ENCODE assay signal across 7 mouse cellular contexts in the genomic region with DNA sequence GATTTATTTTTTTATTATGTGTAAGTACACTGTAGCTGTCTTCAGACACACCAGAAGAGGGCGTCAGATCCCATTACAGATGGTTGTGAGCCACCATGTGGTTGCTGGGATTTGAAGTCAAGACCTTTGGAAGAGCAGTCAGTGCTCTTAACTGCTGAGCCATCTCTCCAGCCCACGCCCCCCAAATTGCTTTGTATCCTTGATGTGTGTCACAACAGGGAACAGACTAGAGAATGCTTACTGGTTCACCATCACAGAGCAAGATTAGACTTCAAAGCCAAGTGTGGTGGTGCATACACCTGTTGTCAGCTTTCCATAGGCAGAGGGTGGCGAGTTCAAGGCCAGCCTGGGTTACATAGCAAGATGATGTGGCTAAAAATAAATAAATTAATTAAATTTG. TPM values are rescaled to one million over a fixed set of nuclear protein-coding genes. Genes with fewer than 3 reads are reported as not detected.
DNase-seq lines count a peak whose midpoint lies in the region; ATAC-seq and TF ChIP-seq lines count a peak whose summit lies in the region.
"Not testable (repeated sequence)": the region's sequence is repeated elsewhere in the genome, so short reads cannot be mapped to it uniquely, and the experiment has no call there.

No protein-coding gene starts in this region.

- peak overlapping the region; percentile 92 for H3K4me2 ChIP-seq in heart, embryonic 13.5 days
- peak overlapping the region; percentile 93 for H3K4me2 ChIP-seq in intestine, embryonic 14.5 days (ENCODE audit: low read length)
- peak overlapping the region; percentile 93 for H3K4me2 ChIP-seq in limb, embryonic 13.5 days (replicated peaks)
- H3K4me2 ChIP-seq in lung, postnatal 0 days (replicated peaks; ENCODE audit: low read depth, low read length) = peak overlapping the region; percentile 83
- H3K4me2 ChIP-seq in neural tube, embryonic 12.5 days (replicated peaks) = peak overlapping the region; percentile 95

- ATAC-seq in heart, embryonic 13.5 days (ENCODE audit: extremely low read depth, insufficient number of reproducible peaks, low FRiP score, low TSS enrichment); intestine, embryonic 14.5 days (replicated peaks; ENCODE audit: low FRiP score, low TSS enrichment, low read depth); limb, embryonic 13.5 days (ENCODE audit: low FRiP score, low read depth); lung, postnatal 0 days; neural tube, embryonic 12.5 days (ENCODE audit: low FRiP score, low read depth): not testable (repeated sequence)

- TF ChIP-seq EP300 in lung, postnatal 0 days (IDR thresholded peaks at IDR 0.05) = not testable (repeated sequence)

- DNase-seq in ZHBTc4 (ENCODE audit: low read depth, low spot score) = peak; percentile 82
- DNase-seq in forebrain, embryonic 10.5 days (ENCODE audit: extremely low spot score, low spot score); intestine, embryonic 14.5 days (ENCODE audit: low spot score); lung, postnatal 0 days (ENCODE audit: low spot score): not testable (repeated sequence)

- H3K36me3 ChIP-seq in forebrain, embryonic 10.5 days (replicated peaks) = peaks cover 39% of the 10 kb centered on the region
- peaks cover 33% of the 10 kb centered on the region for H3K36me3 ChIP-seq in heart, embryonic 13.5 days
- peaks cover 36% of the 10 kb centered on the region for H3K36me3 ChIP-seq in intestine, embryonic 14.5 days (ENCODE audit: control insufficient read depth, insufficient read depth, low read length)
- H3K36me3 ChIP-seq in limb, embryonic 13.5 days = peaks cover 38% of the 10 kb centered on the region
- peaks cover 22% of the 10 kb centered on the region; the same call in 1 of the 2 replicates for H3K36me3 ChIP-seq in lung, postnatal 0 days (ENCODE audit: insufficient read depth, low read length)
- H3K36me3 ChIP-seq in neural tube, embryonic 12.5 days = peaks cover 37% of the 10 kb centered on the region

- H3K9me3 ChIP-seq in forebrain, embryonic 10.5 days; heart, embryonic 13.5 days; intestine, embryonic 14.5 days (ENCODE audit: control insufficient read depth, low read length); limb, embryonic 13.5 days; lung, postnatal 0 days (ENCODE audit: low read length); neural tube, embryonic 12.5 days: not testable (repeated sequence)

- not testable (repeated sequence) for H3K27ac ChIP-seq in forebrain, embryonic 10.5 days; heart, embryonic 13.5 days (replicated peaks); intestine, embryonic 14.5 days (ENCODE audit: low read depth); limb, embryonic 13.5 days; lung, postnatal 0 days (ENCODE audit: low read length); neural tube, embryonic 12.5 days

- H3K4me3 ChIP-seq in forebrain, embryonic 10.5 days = peak overlapping the region; percentile 91
- peak overlapping the region; percentile 82 for H3K4me3 ChIP-seq in heart, embryonic 13.5 days
- H3K4me3 ChIP-seq in intestine, embryonic 14.5 days (ENCODE audit: low read depth, low read length) = peak overlapping the region; percentile 91
- H3K4me3 ChIP-seq in limb, embryonic 13.5 days = peak overlapping the region; percentile 84
- peak overlapping the region; percentile 80; the same call in 1 of the 2 replicates for H3K4me3 ChIP-seq in lung, postnatal 0 days (ENCODE audit: low read depth, low read length)
- peak overlapping the region; percentile 74; the same call in 1 of the 2 replicates for H3K4me3 ChIP-seq in neural tube, embryonic 12.5 days

- not testable (repeated sequence) for H3K4me1 ChIP-seq in forebrain, embryonic 10.5 days; heart, embryonic 13.5 days; intestine, embryonic 14.5 days (replicated peaks; ENCODE audit: control insufficient read depth, insufficient read depth, low read length); limb, embryonic 13.5 days; lung, postnatal 0 days (ENCODE audit: insufficient read depth, low read depth, low read length); neural tube, embryonic 12.5 days

- H3K27me3 ChIP-seq in forebrain, embryonic 10.5 days (ENCODE audit: poor library complexity, severe bottlenecking); heart, embryonic 13.5 days (replicated peaks); intestine, embryonic 14.5 days (replicated peaks; ENCODE audit: control insufficient read depth, insufficient read depth, low read length); limb, embryonic 13.5 days; lung, postnatal 0 days (replicated peaks; ENCODE audit: insufficient read depth, low read length); neural tube, embryonic 12.5 days (replicated peaks): not testable (repeated sequence)

- not testable (repeated sequence) for TF ChIP-seq CTCF in lung, postnatal 0 days (IDR thresholded peaks at IDR 0.05)

- 50% methylated on average over 3 of the region's 3 CpGs for WGBS in forebrain, embryonic 10.5 days
- 43% methylated on average over 3 of the region's 3 CpGs for WGBS in heart, embryonic 13.5 days
- WGBS in intestine, embryonic 14.5 days = 42% methylated on average over 3 of the region's 3 CpGs
- WGBS in limb, embryonic 13.5 days = 50% methylated on average over 3 of the region's 3 CpGs
- WGBS in lung, postnatal 0 days = 59% methylated on average over 3 of the region's 3 CpGs
- WGBS in neural tube, embryonic 12.5 days = 51% methylated on average over 3 of the region's 3 CpGs

- H3K9ac ChIP-seq in heart, embryonic 13.5 days = peak overlapping the region; percentile 84; the same call in 1 of the 2 replicates
- not testable (repeated sequence) for H3K9ac ChIP-seq in intestine, embryonic 14.5 days (ENCODE audit: low read length); limb, embryonic 13.5 days; lung, postnatal 0 days (replicated peaks; ENCODE audit: low read depth); neural tube, embryonic 12.5 days

RNA-seq across cellular contexts. Expression of a gene that starts 0.9 kb away (rescaled TPM):
- 36.2 and 38.4 TPM in 2 replicates for polyA plus RNA-seq in forebrain, embryonic 10.5 days (2016; fragmentation: Nextera tagmentation; extraction: Ambion mirVana)
- 14.6 and 16.8 TPM in 2 replicates for polyA plus RNA-seq in heart, embryonic 13.5 days (2015; fragmentation: Nextera tagmentation; extraction: Ambion mirVana)
- 22.0 and 29.2 TPM in 2 replicates for polyA plus RNA-seq in intestine, embryonic 14.5 days (2014; fragmentation: Nextera tagmentation; extraction: Ambion mirVana)
- polyA plus RNA-seq in limb, embryonic 13.5 days (2015; fragmentation: Nextera tagmentation; extraction: Ambion mirVana) = 27.3 and 28.2 TPM in 2 replicates
- polyA plus RNA-seq in lung, postnatal 0 days (2015; fragmentation: Nextera tagmentation; extraction: Ambion mirVana) = 6.0 and 7.4 TPM in 2 replicates
- 21.9 and 27.4 TPM in 2 replicates for polyA plus RNA-seq in neural tube, embryonic 12.5 days (2016; fragmentation: Nextera tagmentation; extraction: Ambion mirVana)
